Mouse (Mus musculus): ENCODE measurements around the gene Cep112.
"Not testable (repeated sequence)": the region's sequence is repeated elsewhere in the genome, so short reads cannot be mapped to it uniquely, and the experiment has no call there.

Gene Cep112

DNA sequence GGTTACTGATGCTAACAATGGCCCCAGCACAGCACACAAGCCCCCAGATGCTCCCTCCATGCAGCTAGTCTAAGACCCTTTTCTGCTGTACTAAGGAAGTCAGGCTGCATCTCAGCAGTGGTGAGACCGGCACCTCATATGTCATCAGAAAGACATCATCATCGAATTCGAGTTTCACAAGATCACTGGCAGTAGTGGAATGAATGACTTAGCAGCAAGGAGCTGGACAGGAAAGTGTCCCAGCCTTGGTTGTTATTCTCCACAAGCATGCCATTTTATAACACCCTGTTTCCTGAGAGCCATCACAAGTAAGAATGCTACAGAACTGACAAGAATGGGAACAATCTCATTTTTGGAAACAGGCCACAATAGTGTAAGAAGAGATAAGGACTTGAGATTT lies 381.0 kb downstream of the Cep112 start:
- DNase-seq, result no peak

DNA sequence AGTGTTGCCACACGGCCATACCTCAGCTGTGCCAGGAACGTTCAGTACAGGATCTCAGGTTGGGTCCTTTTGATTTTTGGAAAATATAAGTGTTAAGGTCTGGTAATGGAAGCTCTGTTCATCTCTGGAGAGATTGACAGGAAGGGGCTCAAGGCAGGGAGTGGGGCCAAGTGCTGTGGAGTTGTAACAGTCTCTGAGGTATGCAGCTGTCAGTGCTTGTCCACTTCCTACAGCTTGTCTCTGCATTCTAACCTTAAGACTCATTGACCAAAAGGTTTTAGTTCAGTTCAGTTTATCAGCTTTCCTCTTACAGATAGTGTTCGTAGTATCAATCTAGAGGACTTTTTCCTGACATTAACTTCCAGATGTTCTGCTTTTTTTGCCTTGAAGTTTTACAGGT lies 384.6 kb downstream of the Cep112 start:
- no peak for DNase-seq

DNA sequence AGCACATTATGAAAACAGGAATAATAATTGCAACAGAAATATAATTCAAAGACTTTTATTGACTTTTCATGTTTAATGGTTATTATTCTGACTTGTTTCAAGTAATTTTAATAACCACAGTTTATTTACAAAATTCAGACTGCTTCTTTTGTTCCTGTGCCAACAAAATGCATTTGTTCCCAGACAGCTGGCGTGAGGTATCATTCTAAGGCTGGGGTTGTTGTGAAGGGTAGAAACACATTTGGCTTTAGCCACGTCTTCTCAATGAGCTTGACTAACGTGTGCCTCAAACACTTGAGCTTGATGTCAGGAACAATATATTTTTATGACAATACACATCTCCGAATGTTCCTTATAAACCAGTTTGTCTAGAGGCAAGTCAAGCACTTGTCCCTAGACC lies 396.8 kb downstream of the Cep112 start:
- DNase-seq, result no peak

DNA sequence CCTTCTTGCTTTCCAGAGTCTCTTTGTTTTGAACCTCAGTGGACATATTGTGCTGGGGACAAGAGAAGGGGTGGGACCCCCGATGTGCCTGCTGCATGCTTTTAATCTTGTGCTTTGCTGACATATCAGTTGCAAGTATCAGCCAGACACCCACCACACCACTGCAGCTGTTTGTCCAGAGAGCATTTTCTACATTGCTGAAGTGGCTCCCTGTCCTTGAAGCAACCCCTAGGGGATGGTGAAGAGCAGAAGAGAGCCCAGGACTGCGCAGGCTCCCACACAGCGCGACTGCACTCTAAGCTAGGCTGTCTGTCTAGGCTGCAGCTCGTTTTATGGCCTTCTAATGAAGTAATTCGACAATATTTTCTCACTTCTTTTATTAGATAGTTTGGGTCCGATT lies 397.3 kb downstream of the Cep112 start:
- DNase-seq, result peak in 1 of 2 experiments; percentile 27

DNA sequence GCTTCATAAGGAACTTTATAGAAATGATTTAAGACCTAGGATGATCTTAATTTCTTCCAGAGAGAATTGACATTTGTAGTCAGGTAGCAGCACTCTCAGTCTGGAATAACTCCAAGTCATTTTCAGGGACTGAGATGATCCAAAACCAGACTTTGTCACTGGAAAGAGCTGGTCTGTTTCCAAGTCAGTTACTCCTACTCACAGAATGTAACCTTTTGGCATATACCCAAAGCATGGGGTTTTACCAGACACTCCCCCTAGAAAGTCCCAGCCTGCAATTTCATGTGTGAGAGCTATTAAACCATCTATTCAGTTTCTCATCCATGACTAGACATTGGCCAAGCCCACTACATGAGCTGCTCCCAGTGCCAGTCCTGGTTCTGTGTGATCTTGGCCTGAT lies 402.3 kb downstream of the Cep112 start:
- no peak for DNase-seq

DNA sequence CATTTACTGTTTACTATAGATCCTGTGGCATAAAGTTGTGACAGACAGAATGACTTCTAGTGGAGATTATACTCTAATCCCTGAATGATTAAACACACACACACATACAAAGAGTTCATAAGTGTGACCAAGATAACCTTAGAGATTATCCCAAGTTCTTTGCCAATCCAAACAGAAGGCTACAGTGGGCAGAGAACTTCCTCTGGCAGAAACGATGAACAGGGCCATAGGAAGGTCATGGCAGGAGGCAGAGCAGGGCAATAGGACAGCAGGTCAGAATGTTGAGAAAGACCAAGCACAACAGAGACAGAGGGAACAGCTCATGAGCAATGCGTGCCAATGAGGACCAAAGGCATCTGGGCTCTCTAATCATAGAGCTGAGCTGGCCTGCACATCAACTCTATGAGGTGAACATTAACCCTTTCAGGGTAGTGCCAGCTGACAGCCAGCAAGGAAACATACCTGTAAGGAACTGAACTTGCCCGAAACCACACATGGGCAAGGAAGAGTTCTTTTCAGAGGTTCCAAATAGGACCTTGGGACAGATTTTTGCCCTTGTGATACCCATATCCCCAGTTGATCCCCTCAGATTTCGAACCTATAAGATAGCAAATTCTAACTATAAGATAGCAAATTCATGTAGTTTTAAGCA lies 403.5 kb downstream of the Cep112 start:
- no peak for DNase-seq

DNA sequence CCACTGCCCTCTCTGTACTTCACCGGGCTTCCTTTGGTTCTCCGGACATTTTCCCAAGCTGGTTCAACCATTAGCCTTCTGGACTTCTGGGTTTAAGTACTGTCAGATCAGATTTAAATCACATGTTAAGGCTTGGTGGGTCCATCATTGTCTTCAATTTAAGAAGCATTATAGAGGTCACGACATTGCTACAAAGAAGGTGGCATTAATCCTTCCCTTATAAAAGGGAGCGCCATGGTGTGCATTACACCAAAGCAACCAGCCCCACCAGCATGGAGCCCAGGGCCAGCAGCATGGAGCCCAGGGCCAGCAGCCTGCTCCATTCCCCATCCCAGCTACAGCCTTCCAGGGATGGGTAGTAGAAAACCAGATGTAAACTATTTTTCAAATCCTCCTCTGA lies 411.7 kb downstream of the Cep112 start:
- DNase-seq, result no peak

DNA sequence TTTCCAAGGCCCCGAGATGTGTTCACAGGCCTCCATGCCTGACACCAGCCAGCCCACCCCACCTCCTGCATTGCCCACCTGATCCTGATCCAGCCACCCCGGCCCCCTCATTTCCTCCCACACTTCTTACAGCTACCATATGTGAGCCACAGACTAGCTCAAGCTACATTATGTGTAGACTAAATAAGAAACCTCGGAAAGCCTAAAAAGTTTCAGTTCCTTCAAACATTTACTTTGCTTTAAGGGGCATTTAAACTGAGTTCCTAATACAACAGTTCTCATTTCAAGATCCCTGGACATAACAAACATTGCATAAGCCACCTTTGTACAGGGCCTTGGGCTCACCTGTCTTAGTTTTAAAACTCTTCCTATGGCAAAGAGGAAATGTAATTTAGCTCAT lies 415.2 kb downstream of the Cep112 start:
- DNase-seq, result no peak

DNA sequence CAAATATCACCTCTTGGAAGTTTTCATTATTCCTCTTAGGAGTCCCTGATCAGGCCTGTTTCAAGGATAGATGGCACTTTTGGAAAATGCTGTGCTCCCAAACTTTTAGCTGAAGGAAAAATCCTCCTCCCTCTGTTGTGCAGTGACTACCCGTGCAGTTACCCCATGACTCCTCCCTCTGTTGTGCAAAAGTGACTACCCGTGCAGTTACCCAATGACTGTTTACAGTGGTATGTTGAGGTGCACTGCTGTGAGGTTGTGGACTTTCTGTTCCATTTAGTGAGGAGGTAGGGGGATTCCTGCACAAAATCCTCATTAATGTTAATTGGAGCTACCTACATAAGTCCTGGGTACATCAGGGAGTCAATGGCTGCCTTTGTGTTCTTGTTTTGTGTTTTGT lies 417.8 kb downstream of the Cep112 start:
- no peak for DNase-seq

DNA sequence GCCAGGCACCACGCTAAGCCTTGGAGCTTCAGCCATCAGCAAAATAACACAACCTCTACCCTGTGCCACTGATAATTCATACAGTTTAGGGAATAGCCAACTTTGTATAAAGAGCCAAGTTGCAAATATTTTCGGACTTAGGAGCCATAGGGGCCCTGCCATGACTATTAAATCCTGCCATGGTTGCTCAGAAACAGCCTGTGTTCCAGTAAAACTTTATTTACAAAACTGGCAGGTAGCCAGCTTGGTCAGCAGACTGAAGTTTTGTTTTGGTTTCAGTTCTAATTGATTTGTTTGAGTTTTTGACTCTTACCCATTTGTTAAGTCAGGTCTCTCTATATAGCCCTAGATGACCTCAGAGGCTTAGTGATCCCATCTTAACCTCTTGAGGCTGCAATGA lies 421.0 kb downstream of the Cep112 start:
- peak in 1 of 2 experiments; percentile 10 for DNase-seq

DNA sequence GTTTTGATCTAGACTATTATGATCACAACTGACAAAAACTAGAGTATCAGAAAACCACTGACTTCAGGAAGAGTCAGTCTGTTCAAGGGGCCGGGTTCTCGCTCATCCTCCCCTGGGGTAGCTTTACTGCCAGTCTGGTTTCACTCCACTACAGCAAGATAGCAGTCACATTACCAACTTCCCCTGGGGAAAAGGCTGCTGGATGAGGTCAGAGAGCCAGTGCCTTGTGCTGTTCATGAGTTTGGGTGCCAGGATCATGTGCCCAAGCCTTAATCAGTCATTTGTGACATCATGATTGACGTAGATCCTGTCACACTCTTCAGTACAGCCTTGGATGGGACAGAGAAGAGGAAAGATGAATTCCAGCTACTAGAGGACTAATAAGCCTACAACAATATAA lies 421.5 kb downstream of the Cep112 start:
- no peak for DNase-seq

DNA sequence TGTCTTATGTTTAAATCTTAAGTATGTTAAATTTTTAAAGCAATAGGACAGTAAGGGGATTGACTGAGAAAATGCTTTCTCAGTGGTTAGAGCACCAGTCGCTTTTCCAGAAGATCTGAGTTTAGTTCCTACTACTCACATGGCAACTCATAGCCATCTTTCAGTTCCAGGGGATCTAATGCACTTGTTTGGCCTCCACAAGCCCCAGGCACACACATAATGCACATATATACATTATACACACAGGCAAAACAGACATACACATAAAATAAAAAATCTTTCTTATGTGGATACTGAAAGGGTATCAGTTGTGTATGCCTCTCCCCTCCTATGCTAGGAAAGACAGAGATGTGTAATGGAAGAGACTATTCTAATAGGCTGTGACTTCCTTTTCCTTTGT lies 426.8 kb downstream of the Cep112 start:
- no peak for DNase-seq

DNA sequence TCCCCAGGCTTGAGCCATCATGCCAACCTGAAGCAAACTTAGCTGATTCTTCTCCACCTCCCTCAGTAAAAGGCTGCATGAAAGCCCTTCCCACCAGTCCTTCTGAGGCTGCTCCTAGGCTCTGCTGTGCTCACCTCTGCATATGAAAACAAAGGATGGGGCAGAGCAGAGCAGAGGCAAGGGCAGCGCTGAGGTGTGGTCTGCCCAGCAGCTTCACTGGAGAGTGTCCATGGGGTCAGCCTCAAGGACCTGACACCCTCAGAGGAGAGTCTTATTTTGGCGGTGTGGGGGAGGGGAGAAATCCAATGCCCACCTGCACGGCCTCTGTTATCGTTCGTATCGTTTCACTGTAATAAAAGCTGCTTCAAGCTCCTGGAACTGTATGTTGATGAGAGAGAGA lies 432.3 kb downstream of the Cep112 start:
- DNase-seq, result no peak

DNA sequence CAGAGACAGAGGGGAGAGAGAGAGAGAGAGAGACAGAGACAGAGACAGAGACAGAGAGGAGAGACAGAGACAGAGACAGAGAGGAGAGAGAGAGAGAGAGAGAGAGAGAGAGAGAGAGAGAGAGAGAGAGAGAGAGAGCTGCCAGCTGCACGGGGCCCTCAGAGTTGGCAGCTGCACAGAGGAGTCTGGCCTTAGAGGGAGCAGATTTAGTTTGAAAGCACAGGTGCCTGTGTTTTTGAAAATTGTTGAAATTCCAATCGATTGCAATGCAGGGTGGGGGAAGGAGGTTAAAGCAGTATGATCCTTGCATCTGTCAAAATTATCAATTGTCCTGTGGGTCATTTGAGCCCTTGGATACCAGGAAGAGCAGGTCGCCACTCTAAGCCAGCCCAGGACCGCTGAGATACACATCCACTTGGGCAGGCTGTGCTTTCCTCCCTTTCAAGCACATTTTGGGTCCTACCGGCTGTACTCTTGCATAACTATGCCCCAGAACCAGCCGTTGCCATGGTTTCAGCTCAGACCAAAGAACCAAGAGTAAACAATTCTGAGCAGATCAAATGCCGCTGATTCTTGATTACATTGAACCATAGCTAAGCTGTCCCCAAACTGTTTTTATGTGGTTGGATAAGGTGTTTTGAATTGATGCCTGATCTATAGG lies 432.8 kb downstream of the Cep112 start:
- peak; percentile 22 to 50 for DNase-seq

DNA sequence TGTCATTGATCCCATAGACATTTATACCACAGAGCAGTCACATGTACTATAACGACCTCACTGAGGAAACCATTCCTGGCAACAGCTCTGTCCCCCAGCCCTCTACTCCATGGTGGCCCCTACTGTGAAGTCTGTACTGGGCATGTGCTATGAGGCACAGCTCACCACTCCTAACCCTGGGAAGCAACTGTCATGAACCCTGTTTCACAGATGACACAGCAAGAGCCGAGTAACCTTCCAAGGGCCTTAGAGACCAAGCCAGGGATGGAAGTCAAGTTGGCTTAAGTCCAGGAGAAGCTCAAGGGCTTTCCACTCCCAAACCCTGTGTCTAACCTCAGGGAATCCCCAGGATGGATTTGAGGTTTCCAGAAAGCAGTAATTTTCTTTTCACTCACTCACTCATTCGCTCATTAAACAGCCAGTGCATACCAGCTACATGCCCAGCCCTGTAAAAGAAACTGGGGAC lies 433.4 kb downstream of the Cep112 start:
- DNase-seq, result no peak

DNA sequence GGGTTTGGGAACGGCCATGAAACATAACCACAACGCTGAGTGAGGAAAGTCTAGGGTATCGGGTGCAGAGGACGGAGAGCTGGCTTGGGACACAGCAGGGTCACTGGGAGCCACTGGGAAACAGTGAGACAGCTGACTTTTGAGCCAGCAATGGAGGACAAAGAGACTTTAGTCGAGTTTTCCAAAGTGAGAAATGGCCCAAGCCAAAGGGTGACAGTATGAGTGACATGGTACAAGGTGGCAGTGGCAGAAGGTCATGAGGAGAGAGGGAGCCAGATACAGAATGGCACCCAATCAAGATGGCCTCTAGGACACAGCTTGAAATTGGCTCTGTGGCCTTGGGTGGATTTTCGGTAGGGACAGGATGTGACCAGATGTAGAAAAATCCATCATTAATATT lies 433.9 kb downstream of the Cep112 start:
- no peak for DNase-seq

DNA sequence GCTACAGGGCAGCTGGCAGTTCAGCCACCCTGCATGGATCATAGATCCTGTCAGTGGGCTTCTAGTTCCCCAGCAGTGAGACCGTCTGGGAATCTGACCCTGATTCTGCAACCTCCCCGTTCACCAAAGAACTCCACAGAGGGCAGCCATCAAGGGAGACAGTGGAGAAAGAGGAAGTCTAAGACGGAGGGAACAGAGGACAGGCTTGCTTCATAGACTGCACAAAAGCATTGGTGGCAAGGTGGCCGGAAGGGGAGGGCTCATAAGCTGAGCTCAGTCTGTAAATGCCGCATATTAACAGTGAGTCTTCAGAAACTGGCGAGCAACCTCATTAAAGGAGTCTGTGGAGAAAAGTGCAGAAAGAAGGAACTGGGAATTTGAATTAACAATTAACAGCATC lies 437.4 kb downstream of the Cep112 start:
- no peak for DNase-seq

DNA sequence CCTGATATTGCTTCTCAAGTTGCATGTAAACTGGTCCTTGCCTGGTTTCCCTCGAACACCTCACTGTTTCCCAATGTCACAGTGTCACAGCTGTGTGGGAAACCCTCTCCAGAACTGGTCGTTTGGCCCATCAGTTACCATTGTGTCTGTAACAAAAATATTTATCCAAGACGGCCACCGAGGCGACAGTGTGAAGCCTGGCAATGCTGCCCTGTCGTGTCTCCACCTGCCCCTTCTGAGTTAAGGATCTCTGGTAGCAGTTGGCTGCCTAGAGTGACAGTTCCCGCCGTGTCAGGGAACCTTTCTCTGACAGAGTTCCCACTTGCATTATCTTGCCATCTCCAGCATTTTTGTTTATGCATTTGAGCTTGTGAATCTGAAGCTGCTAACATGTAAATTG lies 440.8 kb downstream of the Cep112 start:
- peak; percentile 16 to 60 for DNase-seq

DNA sequence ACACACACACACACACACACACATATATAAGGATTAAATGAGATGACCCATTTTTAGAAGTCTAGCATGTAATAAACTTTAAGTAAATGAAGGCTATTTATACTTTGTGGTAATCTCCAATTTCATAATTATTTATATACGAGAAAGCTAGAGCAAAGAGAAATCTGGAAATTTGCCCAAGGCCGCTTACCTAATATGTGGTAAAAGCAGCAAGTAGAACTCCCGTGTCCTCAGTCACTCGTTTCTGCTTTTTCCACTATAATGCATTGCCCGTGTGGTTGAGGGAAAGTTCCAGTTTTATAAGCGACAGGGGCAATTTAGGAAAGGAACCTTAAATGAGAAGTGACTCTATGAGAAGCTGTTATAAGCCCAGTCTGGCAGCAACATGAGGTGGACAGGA lies 442.5 kb downstream of the Cep112 start:
- DNase-seq, result peak in 1 of 2 experiments; percentile 29

DNA sequence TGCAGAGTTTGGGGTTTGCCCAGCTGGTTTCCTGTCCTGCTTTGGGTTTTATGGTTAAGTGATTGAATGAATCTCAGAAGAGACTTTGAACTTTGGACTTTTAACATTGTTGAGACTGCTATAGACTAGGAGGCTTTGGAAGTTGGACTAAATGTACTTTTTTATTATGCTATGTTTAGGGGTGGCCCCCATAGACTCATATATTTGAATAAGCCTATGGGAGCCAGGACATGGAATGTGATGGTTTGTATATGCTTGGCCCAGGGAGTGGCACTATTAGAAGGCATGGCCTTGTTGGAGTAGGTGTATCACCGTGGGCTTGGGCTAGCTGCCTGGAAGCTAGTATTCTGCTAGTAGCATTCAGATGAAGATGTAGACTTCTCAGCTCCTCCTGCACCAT lies 446.3 kb downstream of the Cep112 start:
- not testable (repeated sequence) for DNase-seq

DNA sequence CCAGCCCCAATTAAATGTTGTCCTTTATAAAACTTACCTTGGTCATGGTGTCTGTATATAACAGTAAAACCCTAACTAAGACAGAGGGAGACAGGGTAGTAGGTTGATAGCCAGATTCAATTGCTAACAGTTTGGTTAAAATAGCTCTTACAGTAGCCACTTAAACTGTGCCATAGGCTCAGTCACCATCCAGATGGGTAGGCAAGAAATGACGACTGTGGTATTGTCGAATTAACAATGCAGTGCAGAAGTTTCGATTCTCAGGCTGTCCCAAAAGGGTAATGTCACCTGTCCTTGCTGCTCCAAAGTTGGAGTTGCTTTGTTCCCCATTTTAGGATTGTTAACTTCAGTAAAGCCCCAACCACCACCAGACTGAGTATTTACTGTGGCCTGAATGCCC lies 446.8 kb downstream of the Cep112 start:
- DNase-seq, result no peak

DNA sequence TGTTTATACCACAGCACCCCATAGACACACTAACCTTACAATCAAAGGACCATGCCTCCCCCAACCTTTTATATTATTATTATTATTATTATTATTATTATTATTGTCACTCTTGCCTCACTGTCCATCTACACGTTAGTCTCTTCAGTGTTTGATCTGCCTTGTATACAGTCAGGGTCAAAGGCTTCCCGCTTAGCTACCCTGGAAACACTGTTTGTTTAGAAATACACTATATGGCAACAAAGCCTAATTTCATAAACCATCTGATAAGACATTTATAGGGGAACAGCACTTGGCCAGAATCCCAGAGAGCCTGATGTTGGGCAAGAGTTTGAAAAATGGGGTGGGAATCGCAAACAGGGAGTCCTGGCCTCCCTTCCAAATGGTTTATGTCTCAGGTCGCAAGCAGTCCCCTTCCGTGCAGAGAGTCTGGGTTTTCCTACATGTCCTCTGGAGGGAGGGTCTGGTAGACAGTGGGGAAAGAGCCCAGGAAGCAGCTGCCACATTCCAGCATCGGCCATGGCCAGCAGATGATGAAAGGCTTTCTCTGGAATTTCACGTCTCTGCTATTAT lies 451.7 kb downstream of the Cep112 start:
- DNase-seq, result peak; percentile 67 to 78

DNA sequence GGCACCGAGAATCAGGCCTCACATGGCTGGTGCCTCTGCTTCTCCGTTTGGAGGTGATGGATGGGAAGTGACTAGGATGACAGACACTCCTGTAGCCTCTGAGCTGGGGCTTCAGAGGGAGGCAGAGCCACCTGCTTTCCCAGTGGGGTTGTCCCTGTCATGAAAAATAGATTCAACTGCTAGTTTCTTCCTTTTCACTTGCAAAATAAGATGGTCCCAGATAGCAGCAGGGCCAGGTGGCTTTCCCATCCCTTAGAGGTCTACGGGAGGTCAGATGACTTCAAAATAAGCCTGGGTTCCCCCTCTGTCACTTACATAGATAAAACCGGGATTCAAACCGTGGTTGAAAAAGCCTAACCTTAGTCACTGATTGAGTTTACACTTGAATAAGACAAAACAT lies 452.5 kb downstream of the Cep112 start:
- DNase-seq, result no peak

DNA sequence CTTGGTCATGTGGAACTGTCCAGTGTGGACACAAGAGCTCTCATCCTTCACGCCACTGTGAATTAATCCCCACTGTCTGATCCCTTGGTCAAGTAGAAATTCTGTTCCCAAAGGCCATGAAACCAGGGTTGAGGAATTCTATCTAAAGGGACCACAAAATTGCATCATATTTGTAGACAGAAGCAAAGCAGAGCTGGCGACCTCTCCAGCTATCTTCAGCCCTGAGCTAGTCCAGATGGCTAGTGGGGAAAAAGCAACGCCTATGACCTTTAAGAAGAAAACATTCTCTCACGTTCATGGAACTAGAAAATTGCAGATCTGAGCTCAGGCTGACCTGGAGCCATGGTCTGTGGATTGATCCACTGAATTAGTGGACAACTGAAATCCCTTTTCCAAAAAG lies 455.6 kb downstream of the Cep112 start:
- DNase-seq, result no peak

DNA sequence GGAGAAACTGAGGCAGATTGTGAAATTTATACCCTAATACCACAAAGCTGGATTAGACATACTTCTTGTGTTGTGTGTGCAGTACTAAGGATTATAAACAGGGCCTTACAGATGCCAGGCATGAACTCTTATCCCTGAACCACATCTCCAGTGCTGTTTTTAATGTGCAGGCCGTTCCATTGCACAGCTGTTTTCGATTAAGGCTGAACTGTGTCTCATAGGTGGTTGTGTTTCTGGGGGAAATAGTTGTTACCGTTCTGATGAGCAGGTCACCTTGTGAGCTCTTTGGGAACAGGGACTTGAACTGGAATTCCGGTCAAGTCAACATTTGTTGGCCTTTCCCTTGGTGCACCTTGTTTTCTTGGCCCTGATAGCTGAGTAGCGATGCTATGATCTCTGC lies 456.7 kb downstream of the Cep112 start:
- no peak for DNase-seq

Measured in lung, postnatal 4 days (tissue).